ENCODE assay signal across 8 mouse cellular contexts in the genomic region with DNA sequence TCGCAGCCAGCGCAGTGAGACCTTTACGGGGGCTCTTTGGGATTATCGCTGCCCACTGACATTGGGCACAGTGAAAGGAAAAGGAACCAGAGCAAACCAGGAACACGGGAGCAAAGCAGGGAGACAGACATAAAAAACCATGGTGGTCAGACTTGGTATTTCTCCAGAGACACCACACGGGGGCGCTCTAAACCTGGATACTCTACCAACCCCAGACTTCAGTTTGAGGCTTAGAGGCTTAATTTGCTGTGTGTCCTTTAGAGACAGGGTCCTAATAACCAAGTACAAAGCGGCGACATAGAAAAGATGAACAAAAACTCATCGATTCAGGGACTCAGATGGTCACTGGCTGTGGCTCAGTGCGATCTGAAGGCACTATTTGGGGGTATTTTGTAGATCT. TPM values are rescaled to one million over a fixed set of nuclear protein-coding genes. Genes with fewer than 3 reads are reported as not detected.
DNase-seq lines count a peak whose midpoint lies in the region; ATAC-seq and TF ChIP-seq lines count a peak whose summit lies in the region.

No protein-coding gene starts in this region.

- TF ChIP-seq CTCF in ES-Bruce4 (IDR thresholded peaks at IDR 0.05; ENCODE audit: low read depth, low read length), result peak; percentile 40
- peak; percentile 81 for TF ChIP-seq CTCF in left cerebral cortex, adult 2 months (IDR thresholded peaks at IDR 0.05)

- peak; percentile 45 for ATAC-seq in frontal cortex, adult (ENCODE audit: low TSS enrichment)

- H3K27me3 ChIP-seq in ES-Bruce4 (ENCODE audit: control insufficient read depth, insufficient read depth, low read length, poor library complexity, severe bottlenecking), result 0 out of 2 replicates have a peak, but pooled peaks cover 2% of the 10 kb centered on the region

- no peak overlapping the region for H3K27ac ChIP-seq in ES-Bruce4 (ENCODE audit: insufficient read depth, low read length)
- no peak overlapping the region for H3K27ac ChIP-seq in left cerebral cortex, adult 2 months

- H3K36me3 ChIP-seq in ES-Bruce4 (ENCODE audit: control insufficient read depth, insufficient read depth, low read length, poor library complexity, severe bottlenecking), result no peaks in the 10 kb centered on the region

- no peak for TF ChIP-seq EP300 in ES-Bruce4 (IDR thresholded peaks at IDR 0.05; ENCODE audit: insufficient read depth, low read depth, low read length)

- no peak overlapping the region for H3K4me3 ChIP-seq in ES-Bruce4 (ENCODE audit: low read depth, low read length)
- H3K4me3 ChIP-seq in left cerebral cortex, adult 2 months, result no peak overlapping the region

- H3K9me3 ChIP-seq in ES-Bruce4 (replicated peaks; ENCODE audit: control insufficient read depth, insufficient read depth, low read length, poor library complexity, severe bottlenecking), result no peaks in the 10 kb centered on the region; the same call in 1 of the 2 replicates

- H3K4me1 ChIP-seq in ES-Bruce4 (ENCODE audit: control insufficient read depth, insufficient read depth, low read length), result no peaks in the 10 kb centered on the region

- intact Hi-C loops in heart, postnatal 14 days (cut with DNase I), result no loop called here
- intact Hi-C loops in left cerebral cortex, adult 2 months (cut with DNase I), result loop anchor here (1.0 kb wide), 1 partner anchor 126 kb away; no protein-coding TSS in a partner anchor

- no peak overlapping the region for H3K9ac ChIP-seq in ES-Bruce4 (ENCODE audit: low read depth, poor library complexity, severe bottlenecking)

- TF ChIP-seq POLR2A in ES-Bruce4 (IDR thresholded peaks at IDR 0.05; ENCODE audit: insufficient read depth, low read length), result no peak

- peak; percentile 20 to 35 for DNase-seq in heart, postnatal 14 days
- DNase-seq in heart, adult 11 months, result no peak
- peak; percentile 70 to 85 for DNase-seq in cerebellum, adult 18-20 months
- DNase-seq in left cerebral cortex, adult 2 months (ENCODE audit: extremely low spot score in 1 of 2, low spot score in 2 of 2), result peak; percentile 53 to 66
- peak; percentile 9 for DNase-seq in naive thymus-derived CD4-positive, alpha-beta T cell, adult 2 months (ENCODE audit: low read depth)
- DNase-seq in T-cell, adult 2 months (ENCODE audit: low spot score), result no peak

RNA-seq across cellular contexts. Expression of gene Kcnk1, which starts 39.3 kb away (rescaled TPM):
- total RNA-seq in heart, postnatal 14 days (2021), result not detected
- 38.8 and 40.0 TPM in 2 replicates for polyA plus RNA-seq in ES-Bruce4 (2011; ENCODE audit: insufficient read depth, insufficient read length, low read depth, missing spikeins)
- total RNA-seq in left cerebral cortex, adult 2 months (2021), result 10 to 100 TPM; 90.0 to 91.1 TPM

RNA-seq across cellular contexts. Expression of gene Map3k21, which starts 45.4 kb away (rescaled TPM):
- under 1 TPM; 0.24 to 0.36 TPM for total RNA-seq in heart, postnatal 14 days (2021)
- 0.24 and 0.30 TPM in 2 replicates for polyA plus RNA-seq in ES-Bruce4 (2011; ENCODE audit: insufficient read depth, insufficient read length, low read depth, missing spikeins)
- total RNA-seq in left cerebral cortex, adult 2 months (2021), result 1 to 10 TPM; 1.8 to 3.0 TPM

RNA-seq across cellular contexts. Expression of gene Pcnx2, which starts 57.6 kb away (rescaled TPM):
- under 1 TPM; 0.61 to 0.88 TPM for total RNA-seq in heart, postnatal 14 days (2021)
- 0.45 and 0.68 TPM in 2 replicates for polyA plus RNA-seq in ES-Bruce4 (2011; ENCODE audit: insufficient read depth, insufficient read length, low read depth, missing spikeins)
- 10 to 100 TPM; 90.3 to 91.0 TPM for total RNA-seq in left cerebral cortex, adult 2 months (2021)

Comparison
In these comparisons a context has a peak if more than half of its experiments do, and no peak if none do; other contexts are left out.
1. DNase-seq: peak in heart, postnatal 14 days (2 of 2), cerebellum, adult 18-20 months (2 of 2), left cerebral cortex, adult 2 months (2 of 2) and naive thymus-derived CD4-positive, alpha-beta T cell, adult 2 months (single experiment); none in heart, adult 11 months (single experiment) and T-cell, adult 2 months (single experiment).
2. RNA of gene Kcnk1, which starts 39.3 kb away (total RNA-seq): 90.0 to 91.1 TPM in left cerebral cortex, adult 2 months; not detected in heart, postnatal 14 days; every median in the first group is over 10 times any median in the second.
3. RNA of gene Pcnx2, which starts 57.6 kb away (total RNA-seq): 90.3 to 91.0 TPM in left cerebral cortex, adult 2 months; 0.61 to 0.88 TPM in heart, postnatal 14 days; every median in the first group is over 10 times any median in the second.